Mouse (Mus musculus): Measurements from ENCODE around the gene Alk.

Alk gene

GRCm38 (mm10) chr17:72401349-72401748 lies 203.1 kb downstream of the Alk start:
- no peaks in the 10 kb centered on the region; the same call in 1 of the 2 replicates for H3K27me3 ChIP-seq (ENCODE audit: control insufficient read depth, insufficient read depth, low read length, poor library complexity, severe bottlenecking)
- H3K36me3 ChIP-seq (ENCODE audit: control insufficient read depth, insufficient read depth, low read length, poor library complexity, severe bottlenecking), result no peaks in the 10 kb centered on the region
- DNase-seq (ENCODE audit: low read depth, low spot score), result no peak

- no peak for DNase-seq (ENCODE audit: low read depth, low spot score)
- H3K27me3 ChIP-seq (ENCODE audit: control insufficient read depth, insufficient read depth, low read length, poor library complexity, severe bottlenecking), result no peaks in the 10 kb centered on the region
- no peaks in the 10 kb centered on the region for H3K36me3 ChIP-seq (ENCODE audit: control insufficient read depth, insufficient read depth, low read length, poor library complexity, severe bottlenecking)
Measured at GRCm38 (mm10) chr17:72399331-72400059, 204.9 kb downstream of the Alk start.

- Histone ChIP-seq H3K27me3 (ENCODE audit: control insufficient read depth, insufficient read depth, low read length, poor library complexity, severe bottlenecking) (no peaks in the 10 kb centered on the region), H3K36me3 (ENCODE audit: control insufficient read depth, insufficient read depth, low read length, poor library complexity, severe bottlenecking) (no peaks in the 10 kb centered on the region)
- DNase-seq (ENCODE audit: low read depth, low spot score), result no peak
Measured at GRCm38 (mm10) chr17:72395956-72396355, 208.5 kb downstream of the Alk start.

- no peaks in the 10 kb centered on the region for H3K27me3 ChIP-seq (ENCODE audit: control insufficient read depth, insufficient read depth, low read length, poor library complexity, severe bottlenecking)
- DNase-seq (ENCODE audit: low read depth, low spot score), result no peak
Measured at GRCm38 (mm10) chr17:72368991-72369390, 235.4 kb downstream of the Alk start.

GRCm38 (mm10) chr17:72362811-72363496 lies 241.5 kb downstream of the Alk start:
- Histone ChIP-seq H3K27me3 (ENCODE audit: control insufficient read depth, insufficient read depth, low read length, poor library complexity, severe bottlenecking) (no peaks in the 10 kb centered on the region), H3K36me3 (ENCODE audit: control insufficient read depth, insufficient read depth, low read length, poor library complexity, severe bottlenecking) (no peaks in the 10 kb centered on the region)

More at GRCm38 (mm10) chr17:72368991-72369390, 235.4 kb downstream of the Alk start:
- H3K36me3 ChIP-seq (ENCODE audit: control insufficient read depth, insufficient read depth, low read length, poor library complexity, severe bottlenecking), result no peaks in the 10 kb centered on the region

GRCm38 (mm10) chr17:72361961-72362360 lies 242.5 kb downstream of the Alk start:
- H3K36me3 ChIP-seq (ENCODE audit: control insufficient read depth, insufficient read depth, low read length, poor library complexity, severe bottlenecking), result no peaks in the 10 kb centered on the region
- H3K27me3 ChIP-seq (ENCODE audit: control insufficient read depth, insufficient read depth, low read length, poor library complexity, severe bottlenecking), result no peaks in the 10 kb centered on the region
- DNase-seq (ENCODE audit: low read depth, low spot score), result no peak

More at GRCm38 (mm10) chr17:72362811-72363496, 241.5 kb downstream of the Alk start:
- no peak for DNase-seq (ENCODE audit: low read depth, low spot score)

- DNase-seq (ENCODE audit: low read depth, low spot score), result no peak
- H3K27me3 ChIP-seq (ENCODE audit: control insufficient read depth, insufficient read depth, low read length, poor library complexity, severe bottlenecking), result no peaks in the 10 kb centered on the region
- H3K36me3 ChIP-seq (ENCODE audit: control insufficient read depth, insufficient read depth, low read length, poor library complexity, severe bottlenecking), result no peaks in the 10 kb centered on the region
Measured at GRCm38 (mm10) chr17:72356759-72357302, 247.6 kb downstream of the Alk start.

GRCm38 (mm10) chr17:72339437-72339836 lies 265.0 kb downstream of the Alk start:
- Histone ChIP-seq H3K27me3 (ENCODE audit: control insufficient read depth, insufficient read depth, low read length, poor library complexity, severe bottlenecking) (no peaks in the 10 kb centered on the region), H3K36me3 (ENCODE audit: control insufficient read depth, insufficient read depth, low read length, poor library complexity, severe bottlenecking) (no peaks in the 10 kb centered on the region)
- no peak for DNase-seq (ENCODE audit: low read depth, low spot score)

- H3K27me3 ChIP-seq (ENCODE audit: control insufficient read depth, insufficient read depth, low read length, poor library complexity, severe bottlenecking), result no peaks in the 10 kb centered on the region
- no peaks in the 10 kb centered on the region for H3K36me3 ChIP-seq (ENCODE audit: control insufficient read depth, insufficient read depth, low read length, poor library complexity, severe bottlenecking)
- no peak for DNase-seq (ENCODE audit: low read depth, low spot score)
Measured at GRCm38 (mm10) chr17:72332909-72333308, 271.5 kb downstream of the Alk start.

GRCm38 (mm10) chr17:72325941-72326340 lies 278.5 kb downstream of the Alk start:
- DNase-seq (ENCODE audit: low read depth, low spot score), result no peak
- H3K36me3 ChIP-seq (ENCODE audit: control insufficient read depth, insufficient read depth, low read length, poor library complexity, severe bottlenecking), result no peaks in the 10 kb centered on the region
- no peaks in the 10 kb centered on the region for H3K27me3 ChIP-seq (ENCODE audit: control insufficient read depth, insufficient read depth, low read length, poor library complexity, severe bottlenecking)

GRCm38 (mm10) chr17:72319576-72319975 lies 284.9 kb downstream of the Alk start:
- H3K27me3 ChIP-seq (ENCODE audit: control insufficient read depth, insufficient read depth, low read length, poor library complexity, severe bottlenecking), result no peaks in the 10 kb centered on the region
- DNase-seq (ENCODE audit: low read depth, low spot score), result no peak

GRCm38 (mm10) chr17:72299651-72300050 lies 304.8 kb downstream of the Alk start:
- DNase-seq (ENCODE audit: low read depth, low spot score), result no peak
- Histone ChIP-seq H3K27me3 (ENCODE audit: control insufficient read depth, insufficient read depth, low read length, poor library complexity, severe bottlenecking) (no peaks in the 10 kb centered on the region), H3K36me3 (ENCODE audit: control insufficient read depth, insufficient read depth, low read length, poor library complexity, severe bottlenecking) (no peaks in the 10 kb centered on the region)

More at GRCm38 (mm10) chr17:72319576-72319975, 284.9 kb downstream of the Alk start:
- no peaks in the 10 kb centered on the region for H3K36me3 ChIP-seq (ENCODE audit: control insufficient read depth, insufficient read depth, low read length, poor library complexity, severe bottlenecking)

- no peak for DNase-seq (ENCODE audit: low read depth, low spot score)
- Histone ChIP-seq H3K27me3 (ENCODE audit: control insufficient read depth, insufficient read depth, low read length, poor library complexity, severe bottlenecking) (no peaks in the 10 kb centered on the region), H3K36me3 (ENCODE audit: control insufficient read depth, insufficient read depth, low read length, poor library complexity, severe bottlenecking) (no peaks in the 10 kb centered on the region)
Measured at GRCm38 (mm10) chr17:72296349-72296748, 308.1 kb downstream of the Alk start.

- Histone ChIP-seq H3K36me3 (ENCODE audit: control insufficient read depth, insufficient read depth, low read length, poor library complexity, severe bottlenecking) (no peaks in the 10 kb centered on the region), H3K27me3 (ENCODE audit: control insufficient read depth, insufficient read depth, low read length, poor library complexity, severe bottlenecking) (no peaks in the 10 kb centered on the region)
- DNase-seq (ENCODE audit: low read depth, low spot score), result no peak
Measured at GRCm38 (mm10) chr17:72293267-72293580, 311.2 kb downstream of the Alk start.

Measured in splenic B cell, adult 2 months (primary cell).